In genomic region chr4:148104146-148104545, GRCm38 (mm10) we compare ENCODE assay signal across 20 mouse cellular contexts. TPM values are rescaled to one million over a fixed set of nuclear protein-coding genes. Genes with fewer than 3 reads are reported as not detected.
DNase-seq lines count a peak whose midpoint lies in the region; ATAC-seq lines count a peak whose summit lies in the region.
"Had no signal": no experiment of that assay in that cellular context is flagged by ENCODE, and none has a peak within 500 bp of the region (broad histone marks: within the 10 kb centered on the region; RNA-seq: fewer than 3 reads in every experiment).

No protein-coding gene starts in this region.

- H3K4me2 ChIP-seq in hindbrain, embryonic 13.5 days: no peak overlapping the region
- H3K4me2 ChIP-seq in hindbrain, embryonic 11.5 days (replicated peaks; ENCODE audit: low read depth, low read length): no peak overlapping the region

- no peaks in the 10 kb centered on the region for H3K9me3 ChIP-seq in hindbrain, embryonic 13.5 days
- no peaks in the 10 kb centered on the region for H3K9me3 ChIP-seq in hindbrain, embryonic 11.5 days (ENCODE audit: control insufficient read depth, low read length)
- H3K9me3 ChIP-seq: G1E had no signal

- H3K4me3 ChIP-seq in hindbrain, embryonic 13.5 days: no peak overlapping the region
- H3K4me3 ChIP-seq in hindbrain, embryonic 11.5 days (ENCODE audit: low read depth, low read length): no peak overlapping the region

- no peak overlapping the region for H3K27ac ChIP-seq in hindbrain, embryonic 13.5 days
- H3K27ac ChIP-seq in hindbrain, embryonic 11.5 days (ENCODE audit: low read depth, low read length): no peak overlapping the region

- peaks cover 60% of the 10 kb centered on the region for H3K36me3 ChIP-seq in hindbrain, embryonic 13.5 days
- H3K36me3 ChIP-seq in hindbrain, embryonic 11.5 days (ENCODE audit: control insufficient read depth, insufficient read depth, low read length): peaks cover 1% of the 10 kb centered on the region; the same call in 1 of the 2 replicates
- H3K36me3 ChIP-seq: G1E had no signal

- no peaks in the 10 kb centered on the region for H3K27me3 ChIP-seq in hindbrain, embryonic 13.5 days
- no peaks in the 10 kb centered on the region; the same call in 1 of the 2 replicates for H3K27me3 ChIP-seq in hindbrain, embryonic 11.5 days (ENCODE audit: control insufficient read depth, insufficient read depth, low read length)
- H3K27me3 ChIP-seq: Patski had no signal

- 91% methylated on average over 3 of the region's 3 CpGs for WGBS in hindbrain, embryonic 13.5 days
- whole genome bisulfite sequencing in hindbrain, embryonic 11.5 days: 88% methylated on average over 3 of the region's 3 CpGs

- no peak for DNase-seq in hindbrain, embryonic 11.5 days (ENCODE audit: low spot score)
- peak; percentile 62 for DNase-seq in retina, adult 2 months (ENCODE audit: low read depth, low spot score)
- no peak for DNase-seq in retina, embryonic 14.5 days (ENCODE audit: low spot score)
- peak; percentile 50 for DNase-seq in retina, postnatal 1 day
- DNase-seq: adrenal gland, adult 2 months; adrenal gland, adult 8-10 months; adrenal gland, postnatal 10 days; adrenal gland, postnatal 14 days; adrenal gland, postnatal 25 days; adrenal gland, postnatal 36 days; B cell, adult 2 months; cerebellum, adult 11 months; cerebellum, adult 11-12 months; cerebellum, adult 18-20 months had no signal

- peak overlapping the region; percentile 31; the same call in 1 of the 2 replicates for H3K9ac ChIP-seq in hindbrain, embryonic 13.5 days
- no peak overlapping the region for H3K9ac ChIP-seq in hindbrain, embryonic 11.5 days (ENCODE audit: low read depth, low read length)

- H3K4me1 ChIP-seq in hindbrain, embryonic 13.5 days (replicated peaks): peaks cover 31% of the 10 kb centered on the region
- peaks cover 2% of the 10 kb centered on the region; the same call in 1 of the 2 replicates for H3K4me1 ChIP-seq in hindbrain, embryonic 11.5 days (replicated peaks; ENCODE audit: control insufficient read depth, insufficient read depth, low read length)

- ATAC-seq in hindbrain, embryonic 13.5 days (ENCODE audit: low FRiP score): no peak
- ATAC-seq in hindbrain, embryonic 11.5 days (ENCODE audit: low FRiP score): no peak
- no peak for ATAC-seq in monocyte, adult 5-6 weeks (replicated peaks; ENCODE audit: insufficient number of reproducible peaks, low FRiP score, low TSS enrichment, poor library complexity, severe bottlenecking)
- ATAC-seq: activated CD4-positive, CD25-positive, alpha-beta regulatory T cell, adult 4 months; CD4-positive, CD25-positive, alpha-beta regulatory T cell, adult 4 months; Patski had no signal

RNA-seq across cellular contexts. Expression of gene Agtrap, which starts 16.3 kb away (rescaled TPM):
- polyA plus RNA-seq in hindbrain, embryonic 13.5 days (2015; fragmentation: Nextera tagmentation; extraction: Ambion mirVana): 7.6 and 8.4 TPM in 2 replicates
- polyA plus RNA-seq in hindbrain, embryonic 11.5 days (2014; fragmentation: Nextera tagmentation; extraction: Ambion mirVana): 8.8 and 10.9 TPM in 2 replicates
- total RNA-seq in monocyte, adult 5-6 weeks (2017): 24.7 to 50.7 TPM (median 27.8 TPM) in 3 replicates

RNA-seq across cellular contexts. Expression of gene Mad2l2, which starts 26.0 kb away (rescaled TPM):
- 118 and 127 TPM in 2 replicates for polyA plus RNA-seq in hindbrain, embryonic 13.5 days (2015; fragmentation: Nextera tagmentation; extraction: Ambion mirVana)
- 82.5 and 88.2 TPM in 2 replicates for polyA plus RNA-seq in hindbrain, embryonic 11.5 days (2014; fragmentation: Nextera tagmentation; extraction: Ambion mirVana)
- 1.5 to 7.6 TPM (median 6.4 TPM) in 3 replicates for total RNA-seq in monocyte, adult 5-6 weeks (2017)

RNA-seq across cellular contexts. Expression of gene Draxin, which starts 26.4 kb away (rescaled TPM):
- polyA plus RNA-seq in hindbrain, embryonic 13.5 days (2015; fragmentation: Nextera tagmentation; extraction: Ambion mirVana): 17.2 and 20.9 TPM in 2 replicates
- 12.8 and 13.8 TPM in 2 replicates for polyA plus RNA-seq in hindbrain, embryonic 11.5 days (2014; fragmentation: Nextera tagmentation; extraction: Ambion mirVana)
- total RNA-seq in monocyte, adult 5-6 weeks (2017): 0.29 to 3.1 TPM in 2 of 3 replicates, not detected in the other
- polyA plus RNA-seq: CD4-positive, CD25-positive, alpha-beta regulatory T cell, adult 4 months; G1E had no signal

RNA-seq across cellular contexts. Expression of gene Fbxo6, which starts 47.8 kb away (rescaled TPM):
- polyA plus RNA-seq in hindbrain, embryonic 13.5 days (2015; fragmentation: Nextera tagmentation; extraction: Ambion mirVana): 15.7 and 16.0 TPM in 2 replicates
- 14.6 and 15.5 TPM in 2 replicates for polyA plus RNA-seq in hindbrain, embryonic 11.5 days (2014; fragmentation: Nextera tagmentation; extraction: Ambion mirVana)
- total RNA-seq in monocyte, adult 5-6 weeks (2017): 12.7 to 17.3 TPM (median 13.8 TPM) in 3 replicates

RNA-seq across cellular contexts. Expression of gene Fbxo44, which starts 56.1 kb away (rescaled TPM):
- 91.2 and 98.2 TPM in 2 replicates for polyA plus RNA-seq in hindbrain, embryonic 13.5 days (2015; fragmentation: Nextera tagmentation; extraction: Ambion mirVana)
- 82.2 and 82.5 TPM in 2 replicates for polyA plus RNA-seq in hindbrain, embryonic 11.5 days (2014; fragmentation: Nextera tagmentation; extraction: Ambion mirVana)
- total RNA-seq in monocyte, adult 5-6 weeks (2017): 1.5 to 3.5 TPM (median 2.6 TPM) in 3 replicates

Comparison
In these comparisons a context has a peak if more than half of its experiments do, and no peak if none do; other contexts are left out.
1. DNase-seq: peak in retina, adult 2 months (single experiment) and retina, postnatal 1 day (single experiment); none in hindbrain, embryonic 11.5 days (single experiment) and retina, embryonic 14.5 days (single experiment).